12 mouse cellular contexts compared by ENCODE assay signal in the genomic region with DNA sequence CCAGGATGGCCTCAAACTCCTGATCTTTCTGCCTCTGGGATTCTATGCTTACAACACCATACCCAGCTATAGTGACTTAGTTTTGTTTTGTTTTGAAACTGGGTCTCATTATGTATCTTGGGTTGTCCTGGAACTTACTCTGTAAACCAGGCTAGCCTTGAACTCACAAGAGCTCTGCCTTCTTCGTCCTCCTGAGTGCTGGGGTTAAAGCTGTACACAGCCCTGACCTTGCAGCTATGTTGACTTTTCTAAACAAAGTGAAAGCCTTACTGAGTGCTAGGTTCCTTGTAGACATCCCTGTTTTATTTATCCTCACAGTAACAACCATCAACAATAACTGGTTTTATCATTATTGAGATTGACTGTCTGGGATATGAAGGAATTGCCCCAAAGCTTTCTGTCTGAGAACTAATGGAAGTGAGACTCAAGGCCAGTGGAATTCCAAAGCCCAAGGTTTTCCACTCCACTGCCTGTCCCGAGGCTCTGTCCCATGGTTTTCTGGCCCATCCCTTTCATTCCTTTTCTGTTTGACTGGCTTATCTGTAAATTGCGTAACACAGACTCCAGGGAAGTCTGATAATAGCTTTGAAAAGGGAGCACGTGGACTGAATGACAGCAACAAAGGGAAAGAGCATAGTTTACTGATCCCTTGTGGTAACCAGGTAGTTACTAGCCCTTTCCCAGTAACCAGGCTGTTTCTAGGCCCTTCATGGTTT. TPM values are rescaled to one million over a fixed set of nuclear protein-coding genes. Genes with fewer than 3 reads are reported as not detected.
DNase-seq lines count a peak whose midpoint lies in the region; ATAC-seq and TF ChIP-seq lines count a peak whose summit lies in the region.
"Had no signal": no experiment of that assay in that cellular context is flagged by ENCODE, and none has a peak within 500 bp of the region (broad histone marks: within the 10 kb centered on the region; RNA-seq: fewer than 3 reads in every experiment).

No protein-coding gene starts in this region.

- WGBS in heart, embryonic 11.5 days (ENCODE audit: insufficient replicate concordance), result 19% methylated on average over 4 of the region's 4 CpGs
- WGBS in liver, embryonic 11.5 days, result 33% methylated on average over 4 of the region's 4 CpGs
- WGBS in hindbrain, postnatal 0 days, result 41% methylated on average over 4 of the region's 4 CpGs

- no peaks in the 10 kb centered on the region for H3K36me3 ChIP-seq in heart, embryonic 11.5 days (ENCODE audit: control insufficient read depth, insufficient read depth, low read length)
- H3K36me3 ChIP-seq in liver, embryonic 11.5 days (ENCODE audit: control insufficient read depth, insufficient read depth, low read length), result no peaks in the 10 kb centered on the region
- no peaks in the 10 kb centered on the region for H3K36me3 ChIP-seq in myocyte (ENCODE audit: control insufficient read depth, insufficient read depth)
- H3K36me3 ChIP-seq in hindbrain, postnatal 0 days (ENCODE audit: insufficient read depth, low read length), result no peaks in the 10 kb centered on the region
- H3K36me3 ChIP-seq: hindbrain, embryonic 13.5 days; midbrain, embryonic 15.5 days had no signal

- H3ac ChIP-seq in myocyte (ENCODE audit: control insufficient read depth, insufficient read length), result no peak overlapping the region

- no peak for ATAC-seq in heart, embryonic 11.5 days (replicated peaks; ENCODE audit: insufficient number of reproducible peaks, low FRiP score, low TSS enrichment)
- ATAC-seq in Patski, result peak; percentile 78
- peak; percentile 51 for ATAC-seq in liver, embryonic 11.5 days (replicated peaks; ENCODE audit: low FRiP score)
- no peak for ATAC-seq in hindbrain, postnatal 0 days
- ATAC-seq: midbrain, embryonic 15.5 days had no signal

- in situ Hi-C loops in Patski (cut with MboI; ENCODE audit: low pct_unique_long_range_greater_than_20kb), result no loop called here

- DNase-seq in heart, adult 18-20 months, result peak; percentile 76 to 80
- no peak for DNase-seq in Patski (ENCODE audit: low read depth, low spot score)
- no peak for DNase-seq in liver, embryonic 11.5 days (ENCODE audit: low spot score)
- no peak for DNase-seq in hindbrain, postnatal 0 days (ENCODE audit: low spot score)
- no peak for DNase-seq in gastrocnemius, adult 18-20 months (ENCODE audit: low spot score)
- no peak for DNase-seq in ovary, postnatal 14 days (ENCODE audit: low spot score)
- DNase-seq: thymus, postnatal 4 days had no signal

- CTCF ChIA-PET in Patski (lab: Charles Lee), result interaction anchor here (1.0 to 2.0 kb wide), 4 partner anchors 13 to 141 kb away, joined by 3 to 7 read pairs (median 3); no protein-coding TSS in a partner anchor

- H3K4me2 ChIP-seq in heart, embryonic 11.5 days, result no peak overlapping the region
- no peak overlapping the region for H3K4me2 ChIP-seq in liver, embryonic 11.5 days
- H3K4me2 ChIP-seq in myocyte (ENCODE audit: low read depth), result peak overlapping the region; percentile 32
- H3K4me2 ChIP-seq in hindbrain, postnatal 0 days (ENCODE audit: low read depth, low read length), result no peak overlapping the region
- H3K4me2 ChIP-seq: hindbrain, embryonic 13.5 days; midbrain, embryonic 15.5 days had no signal

- no peak for TF ChIP-seq POLR2A in myocyte (IDR thresholded peaks at IDR 0.05; ENCODE audit: insufficient read length, low read depth)

- no peaks in the 10 kb centered on the region for H3K79me2 ChIP-seq in myocyte (ENCODE audit: control insufficient read depth, insufficient read depth)

- POLR2A ChIA-PET in Patski (lab: Charles Lee), result interaction anchor here (0.9 to 1.5 kb wide), 2 partner anchors 10 to 56 kb away, joined by 3 read pairs; no protein-coding TSS in a partner anchor

- H3K27me3 ChIP-seq in heart, embryonic 11.5 days (ENCODE audit: control insufficient read depth, insufficient read depth, low read length), result no peaks in the 10 kb centered on the region
- H3K27me3 ChIP-seq in Patski (no peaks in the 10 kb centered on the region), myocyte (ENCODE audit: control insufficient read depth, insufficient read depth, insufficient read length) (no peaks in the 10 kb centered on the region)
- H3K27me3 ChIP-seq in liver, embryonic 11.5 days (replicated peaks; ENCODE audit: control insufficient read depth, insufficient read depth, low read length), result no peaks in the 10 kb centered on the region
- H3K27me3 ChIP-seq in hindbrain, postnatal 0 days (ENCODE audit: insufficient read depth, low read length), result no peaks in the 10 kb centered on the region
- H3K27me3 ChIP-seq: hindbrain, embryonic 13.5 days; midbrain, embryonic 15.5 days had no signal

- peaks cover 4% of the 10 kb centered on the region; the same call in 1 of the 2 replicates for H3K4me1 ChIP-seq in heart, embryonic 11.5 days (ENCODE audit: control insufficient read depth, insufficient read depth, low read length)
- H3K4me1 ChIP-seq in liver, embryonic 11.5 days (replicated peaks; ENCODE audit: control insufficient read depth, insufficient read depth, low read length), result no peaks in the 10 kb centered on the region; the same call in 1 of the 2 replicates
- H3K4me1 ChIP-seq in hindbrain, postnatal 0 days (ENCODE audit: insufficient read depth, low read length), result no peaks in the 10 kb centered on the region
- H3K4me1 ChIP-seq: hindbrain, embryonic 13.5 days; midbrain, embryonic 15.5 days had no signal

- no peak overlapping the region for H3K9ac ChIP-seq in heart, embryonic 11.5 days (ENCODE audit: low read depth, low read length)
- H3K9ac ChIP-seq in liver, embryonic 11.5 days (ENCODE audit: low read depth, low read length), result no peak overlapping the region
- no peak overlapping the region for H3K9ac ChIP-seq in hindbrain, postnatal 0 days (replicated peaks; ENCODE audit: low read length)
- H3K9ac ChIP-seq: hindbrain, embryonic 13.5 days; midbrain, embryonic 15.5 days had no signal

- no peak overlapping the region for H3K27ac ChIP-seq in heart, embryonic 11.5 days (ENCODE audit: low read depth, low read length)
- no peak overlapping the region; the same call in 1 of the 2 replicates for H3K27ac ChIP-seq in liver, embryonic 11.5 days (ENCODE audit: low read depth, low read length)
- no peak overlapping the region for H3K27ac ChIP-seq in hindbrain, postnatal 0 days
- H3K27ac ChIP-seq: hindbrain, embryonic 13.5 days; midbrain, embryonic 15.5 days had no signal

- TF ChIP-seq CTCF in Patski (IDR thresholded peaks at IDR 0.05), result no peak
- no peak for TF ChIP-seq CTCF in hindbrain, postnatal 0 days (IDR thresholded peaks at IDR 0.05; ENCODE audit: low read depth)

- H3K4me3 ChIP-seq in heart, embryonic 11.5 days (ENCODE audit: low read depth, low read length), result no peak overlapping the region
- no peak overlapping the region for H3K4me3 ChIP-seq in liver, embryonic 11.5 days (ENCODE audit: low read depth, low read length)
- H3K4me3 ChIP-seq in myocyte, result no peak overlapping the region
- H3K4me3 ChIP-seq in hindbrain, postnatal 0 days (ENCODE audit: low read length), result no peak overlapping the region
- H3K4me3 ChIP-seq: erythroblast, embryonic 14.5 days; hindbrain, embryonic 13.5 days; midbrain, embryonic 15.5 days had no signal

- no peaks in the 10 kb centered on the region for H3K9me3 ChIP-seq in heart, embryonic 11.5 days (replicated peaks; ENCODE audit: control insufficient read depth, low read length)
- no peaks in the 10 kb centered on the region for H3K9me3 ChIP-seq in liver, embryonic 11.5 days (ENCODE audit: control insufficient read depth, low read length)
- H3K9me3 ChIP-seq in hindbrain, postnatal 0 days (ENCODE audit: low read length), result no peaks in the 10 kb centered on the region
- H3K9me3 ChIP-seq: hindbrain, embryonic 13.5 days; midbrain, embryonic 15.5 days had no signal

TF ChIP-seq in myocyte, 11 proteins besides CTCF, POLR2A, EP300 and RAD21:
- TF ChIP-seq CEBPB (IDR thresholded peaks at IDR 0.05; ENCODE audit: insufficient read depth, poor library complexity, severe bottlenecking), result peak; percentile 88
- TF ChIP-seq USF1 (IDR thresholded peaks at IDR 0.05; ENCODE audit: low read depth), result no peak

RNA-seq across cellular contexts. Expression of gene Akap13, which starts 40.0 kb away (rescaled TPM):
- 10 to 100 TPM; 63.8 to 73.6 TPM for total RNA-seq in heart, adult 18-20 months (2021)
- 49.0 and 68.1 TPM in 2 replicates for polyA plus RNA-seq in heart, embryonic 11.5 days (2014; fragmentation: Nextera tagmentation; extraction: Ambion mirVana)
- polyA plus RNA-seq in Patski (2021) (17.3 TPM), myocyte (2012; fragmentation: generic; extraction: Trizol) (13.9 TPM)
- 27.2 and 30.7 TPM in 2 replicates for polyA plus RNA-seq in liver, embryonic 11.5 days (2014; fragmentation: Nextera tagmentation; extraction: Ambion mirVana)
- total RNA-seq in hindbrain, postnatal 0 days (2014; rRNA removed), result 26.1 and 31.7 TPM in 2 replicates
- polyA plus RNA-seq in hindbrain, postnatal 0 days (2015; fragmentation: Nextera tagmentation; extraction: Ambion mirVana), result 13.8 and 14.3 TPM in 2 replicates
- 10 to 100 TPM; 64.0 to 65.2 TPM for total RNA-seq in gastrocnemius, adult 18-20 months (2021)

Comparison
In these comparisons a context has a peak if more than half of its experiments do, and no peak if none do; other contexts are left out.
1. DNase-seq: peak in heart, adult 18-20 months (2 of 2); none in Patski (single experiment), liver, embryonic 11.5 days (single experiment), hindbrain, postnatal 0 days (single experiment), gastrocnemius, adult 18-20 months (single experiment) and ovary, postnatal 14 days (single experiment).
2. ATAC-seq: peak in Patski (single experiment) and liver, embryonic 11.5 days (single experiment); none in heart, embryonic 11.5 days (single experiment) and hindbrain, postnatal 0 days (single experiment).